Mouse (Mus musculus): ENCODE measurements around the gene Slc25a21. TPM values are rescaled to one million over a fixed set of nuclear protein-coding genes. Genes with fewer than 3 reads are reported as not detected.

Gene Slc25a21
- polyA plus RNA-seq, 1 experiment from 2014 or later = 0.27 TPM

- no peak for ATAC-seq
- Histone ChIP-seq H3K4me3 (replicated peaks) (no peak overlapping the region), H3K9ac (replicated peaks) (no peak overlapping the region), H3K4me1 (replicated peaks) (peaks cover 19% of the 10 kb centered on the region), H3K4me2 (replicated peaks) (no peak overlapping the region), H3K27ac (no peak overlapping the region), H3K9me3 (no peaks in the 10 kb centered on the region), H3K36me3 (no peaks in the 10 kb centered on the region), H3K27me3 (peaks cover 90% of the 10 kb centered on the region)
- 6% methylated on average over 3 of the region's 3 CpGs for WGBS
These were observed 497.9 kb downstream of the Slc25a21 start for GRCm38 (mm10) chr12:56699351-56699750.

DNA sequence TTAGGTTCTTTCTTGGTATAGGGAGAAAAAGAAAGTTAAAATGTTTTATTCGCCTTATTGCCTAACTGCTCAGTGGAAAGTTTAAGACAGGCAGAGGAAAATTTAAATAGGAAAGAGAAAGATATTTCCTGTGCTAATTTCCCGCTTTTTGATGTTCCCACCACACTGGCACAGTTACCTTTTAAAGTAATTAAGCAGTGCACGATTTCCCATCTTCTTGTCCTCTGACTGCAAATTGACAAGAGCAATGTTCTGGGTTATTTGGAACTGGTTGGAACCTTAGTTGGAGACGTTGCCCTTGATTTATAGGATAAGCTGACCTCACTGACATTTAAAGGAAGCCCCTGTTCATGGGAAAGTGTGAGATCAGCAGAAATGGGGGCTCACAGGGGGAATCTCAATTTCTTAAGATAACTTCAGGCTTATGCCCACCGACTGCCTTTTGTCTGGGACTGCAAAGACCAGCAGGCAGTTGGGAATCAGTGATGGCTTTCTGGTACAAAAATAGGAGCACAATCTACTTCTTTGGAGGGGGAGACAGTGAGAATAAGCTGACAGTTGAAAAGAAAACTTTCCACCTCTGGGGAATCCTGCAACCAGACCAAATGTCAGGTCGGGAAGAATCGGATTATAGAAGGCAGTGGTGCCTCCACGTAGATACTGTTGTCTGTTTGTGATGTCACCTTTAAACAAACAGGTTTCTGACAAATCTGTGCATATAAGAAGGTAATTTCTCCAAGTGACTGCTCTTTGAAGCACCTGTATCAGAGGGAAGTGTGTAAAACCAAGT is 498.9 kb downstream of the Slc25a21 start:
- H3K4me1 ChIP-seq (replicated peaks) = peaks cover 19% of the 10 kb centered on the region
- H3K9me3 ChIP-seq = no peaks in the 10 kb centered on the region
- peaks cover 92% of the 10 kb centered on the region for H3K27me3 ChIP-seq
- 3% methylated on average over 8 of the region's 8 CpGs for WGBS
- H3K36me3 ChIP-seq = no peaks in the 10 kb centered on the region
- H3K27ac ChIP-seq = no peak overlapping the region
- H3K9ac ChIP-seq (replicated peaks) = no peak overlapping the region
- no peak overlapping the region for H3K4me3 ChIP-seq (replicated peaks)
- no peak overlapping the region for H3K4me2 ChIP-seq (replicated peaks)
- no peak for ATAC-seq

GRCm38 (mm10) chr12:56697785-56698184 is 499.5 kb downstream of the Slc25a21 start:
- peaks cover 96% of the 10 kb centered on the region for H3K27me3 ChIP-seq
- WGBS = 3% methylated on average over 12 of the region's 12 CpGs
- no peak overlapping the region for H3K4me2 ChIP-seq (replicated peaks)
- H3K27ac ChIP-seq = no peak overlapping the region
- no peaks in the 10 kb centered on the region for H3K36me3 ChIP-seq
- no peak overlapping the region for H3K9ac ChIP-seq (replicated peaks)
- no peaks in the 10 kb centered on the region for H3K9me3 ChIP-seq
- H3K4me3 ChIP-seq (replicated peaks) = no peak overlapping the region
- peaks cover 19% of the 10 kb centered on the region for H3K4me1 ChIP-seq (replicated peaks)
- no peak for ATAC-seq

DNA sequence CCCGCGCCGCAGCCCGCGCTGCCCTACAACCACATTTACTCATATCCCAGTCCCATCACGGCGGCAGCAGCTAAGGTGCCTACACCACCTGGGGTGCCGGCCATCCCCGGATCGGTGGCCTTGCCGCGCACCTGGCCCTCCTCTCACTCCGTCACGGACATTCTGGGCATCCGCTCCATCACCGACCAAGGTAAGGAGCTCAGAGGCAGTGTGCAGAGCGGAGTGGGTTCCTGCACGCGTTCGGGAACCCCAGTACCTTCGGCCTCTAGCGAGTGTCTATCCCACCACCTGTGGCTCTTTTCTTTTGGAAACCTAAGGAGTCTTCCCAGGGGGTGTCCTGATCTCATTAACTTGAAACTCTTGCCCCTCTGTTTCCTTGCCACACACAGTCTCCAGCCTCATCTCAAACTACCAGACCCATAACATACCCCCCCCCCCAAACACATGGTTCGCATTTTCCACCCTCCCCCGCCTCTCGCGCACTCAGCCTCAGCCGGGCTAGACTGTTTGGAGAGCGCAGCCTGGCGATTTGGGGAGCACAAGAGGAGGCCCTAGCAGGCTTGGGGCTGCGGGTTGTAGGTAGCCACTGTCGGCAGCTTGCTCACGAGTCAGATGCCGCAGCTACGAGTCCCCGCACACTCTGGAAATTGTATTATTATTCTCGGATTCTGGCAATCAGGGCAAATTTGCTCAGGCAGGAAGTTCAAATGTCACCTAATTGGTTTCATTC is 500.1 kb downstream of the Slc25a21 start:
- Histone ChIP-seq H3K36me3 (no peaks in the 10 kb centered on the region), H3K4me3 (replicated peaks) (no peak overlapping the region), H3K4me1 (replicated peaks) (peaks cover 19% of the 10 kb centered on the region), H3K27me3 (peaks cover 96% of the 10 kb centered on the region), H3K27ac (no peak overlapping the region), H3K9ac (replicated peaks) (no peak overlapping the region), H3K9me3 (no peaks in the 10 kb centered on the region), H3K4me2 (replicated peaks) (peak overlapping the region; percentile 43)
- WGBS = under 1% methylated on average over 36 of the region's 36 CpGs
- no peak for ATAC-seq

GRCm38 (mm10) chr12:56696174-56697010 is 500.9 kb downstream of the Slc25a21 start:
- no peak for ATAC-seq
- Histone ChIP-seq H3K4me3 (replicated peaks) (peak overlapping the region; percentile 15), H3K36me3 (no peaks in the 10 kb centered on the region), H3K9me3 (no peaks in the 10 kb centered on the region), H3K4me1 (replicated peaks) (peaks cover 22% of the 10 kb centered on the region), H3K9ac (replicated peaks) (no peak overlapping the region), H3K27me3 (peaks cover 98% of the 10 kb centered on the region), H3K4me2 (replicated peaks) (peak overlapping the region; percentile 43), H3K27ac (no peak overlapping the region)
- WGBS = under 1% methylated on average over 57 of the region's 57 CpGs

- Histone ChIP-seq H3K36me3 (no peaks in the 10 kb centered on the region), H3K4me2 (replicated peaks) (peak overlapping the region; percentile 43), H3K4me1 (replicated peaks) (peaks cover 25% of the 10 kb centered on the region), H3K9ac (replicated peaks) (no peak overlapping the region), H3K27me3 (peaks cover 98% of the 10 kb centered on the region), H3K27ac (no peak overlapping the region), H3K9me3 (no peaks in the 10 kb centered on the region), H3K4me3 (replicated peaks) (peak overlapping the region; percentile 22)
- peak; percentile 94 for ATAC-seq
- under 1% methylated on average over 41 of the region's 41 CpGs for WGBS
These were observed 501.7 kb downstream of the Slc25a21 start for GRCm38 (mm10) chr12:56695358-56696173.

GRCm38 (mm10) chr12:56694936-56695335 is 502.3 kb downstream of the Slc25a21 start:
- Histone ChIP-seq H3K36me3 (no peaks in the 10 kb centered on the region), H3K4me2 (replicated peaks) (0 out of 2 replicates have a peak overlapping the region, but pooled peaks have one; percentile 43), H3K27me3 (peaks cover 98% of the 10 kb centered on the region), H3K4me1 (replicated peaks) (peaks cover 25% of the 10 kb centered on the region), H3K27ac (no peak overlapping the region), H3K9me3 (no peaks in the 10 kb centered on the region), H3K9ac (replicated peaks) (no peak overlapping the region), H3K4me3 (replicated peaks) (peak overlapping the region; percentile 22; the same call in 1 of the 2 replicates)
- 2% methylated on average over 11 of the region's 11 CpGs for WGBS
- no peak for ATAC-seq

DNA sequence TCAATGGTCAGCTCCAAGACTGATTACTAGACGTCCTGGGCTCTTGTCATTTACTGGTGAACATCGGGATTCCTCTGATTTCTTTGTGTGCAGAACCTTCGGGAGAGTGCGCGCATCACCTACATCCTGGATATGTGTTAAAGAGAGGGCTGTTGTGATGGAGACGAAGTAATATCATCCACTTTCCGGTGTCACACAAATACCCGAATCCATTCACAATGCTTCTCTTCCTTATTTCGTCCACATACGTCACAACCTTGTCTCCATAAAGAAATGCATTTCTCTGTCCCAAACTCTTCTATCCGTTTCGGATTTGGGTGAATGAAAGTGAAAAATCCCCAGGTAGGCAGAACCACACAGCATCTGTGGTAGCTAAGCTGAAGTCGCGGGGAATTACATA is 502.9 kb downstream of the Slc25a21 start:
- Histone ChIP-seq H3K9me3 (no peaks in the 10 kb centered on the region), H3K4me1 (replicated peaks) (peaks cover 25% of the 10 kb centered on the region), H3K36me3 (no peaks in the 10 kb centered on the region), H3K4me3 (replicated peaks) (no peak overlapping the region), H3K27me3 (peaks cover 98% of the 10 kb centered on the region), H3K4me2 (replicated peaks) (no peak overlapping the region), H3K9ac (replicated peaks) (no peak overlapping the region), H3K27ac (no peak overlapping the region)
- no peak for ATAC-seq
- 1% methylated on average over 14 of the region's 14 CpGs for WGBS

GRCm38 (mm10) chr12:56693411-56694098 is 503.7 kb downstream of the Slc25a21 start:
- peaks cover 100% of the 10 kb centered on the region for H3K27me3 ChIP-seq
- H3K27ac ChIP-seq = no peak overlapping the region
- no peak overlapping the region for H3K4me2 ChIP-seq (replicated peaks)
- no peak overlapping the region for H3K9ac ChIP-seq (replicated peaks)
- WGBS = 4% methylated on average over 14 of the region's 14 CpGs
- no peak overlapping the region for H3K4me3 ChIP-seq (replicated peaks)
- no peaks in the 10 kb centered on the region for H3K9me3 ChIP-seq
- no peak for ATAC-seq
- peaks cover 25% of the 10 kb centered on the region for H3K4me1 ChIP-seq (replicated peaks)
- H3K36me3 ChIP-seq = no peaks in the 10 kb centered on the region

GRCm38 (mm10) chr12:56692536-56692935 is 504.7 kb downstream of the Slc25a21 start:
- Histone ChIP-seq H3K9ac (replicated peaks) (no peak overlapping the region), H3K27me3 (peaks cover 99% of the 10 kb centered on the region), H3K4me3 (replicated peaks) (no peak overlapping the region), H3K4me1 (replicated peaks) (peaks cover 25% of the 10 kb centered on the region), H3K9me3 (no peaks in the 10 kb centered on the region), H3K36me3 (no peaks in the 10 kb centered on the region), H3K4me2 (replicated peaks) (no peak overlapping the region), H3K27ac (no peak overlapping the region)
- 2% methylated on average over 19 of the region's 19 CpGs for WGBS
- ATAC-seq = no peak
